Mouse (Mus musculus) liver, embryonic 14.5 days (tissue): Measurements from ENCODE around the gene Srsf2.

Source experiments
- CTCF ChIP-seq: IDR thresholded peaks from 2 replicates; pipeline ENCODE4 v1.5.1; 2016; ENCODE audit warnings: antibody characterized with exemption, low read depth, control low read depth
- EP300 ChIP-seq: IDR thresholded peaks from 2 replicates; pipeline ENCODE4 v1.6.1; 2016; ENCODE audit warnings: antibody characterized with exemption, low read depth

GRCm38 (mm10) chr11:116868129-116868528 is 15.2 kb upstream of the Srsf2 start:
- TF ChIP-seq CTCF (no peak), EP300 (no peak)
